Mouse (Mus musculus) embryonic facial prominence, embryonic 10.5 days (tissue): ENCODE measurements around the gene Ttc30b. TPM values are rescaled to one million over a fixed set of nuclear protein-coding genes. Genes with fewer than 3 reads are reported as not detected.

Source experiments
- polyA plus RNA-seq: library from polyadenylated mRNA; unstranded; fragments of >200 nt; fragmentation: Nextera tagmentation; extraction: Ambion mirVana; gene quantifications from 2 replicates; pipeline ENCODE4 v1.2.1, GENCODE M21; 2016

Gene Ttc30b
- polyA plus RNA-seq, 1 experiment from 2014 or later: 7.0 TPM

Other genes starting within 250 kb of the Ttc30b start
- gene Nfe2l2, start 233.9 kb downstream of the Ttc30b start, polyA plus RNA-seq: 33.0 and 33.7 TPM in 2 replicates
- gene Agps, start 106.4 kb downstream of the Ttc30b start, polyA plus RNA-seq: 48.7 and 52.4 TPM in 2 replicates
- 0.23 and 0.65 TPM in 2 replicates for gene Ttc30a2, start 39.6 kb upstream of the Ttc30b start, polyA plus RNA-seq
- 11.5 and 11.7 TPM in 2 replicates for gene Ttc30a1, start 43.4 kb upstream of the Ttc30b start, polyA plus RNA-seq